Mouse (Mus musculus) hindbrain, embryonic 15.5 days (tissue): ENCODE measurements at regions not wholly inside any gene's neighbourhood (a gene's known extent, or its start where the extent isn't known, plus 50 kb on each side); places are given as distances from the start of the nearest gene placed in this dataset.
A peak's percentile ranks its signal among the peaks of the same experiment; 100 is the strongest.
"Not testable (repeated sequence)": the region's sequence is repeated elsewhere in the genome, so short reads cannot be mapped to it uniquely, and the experiment has no call there.

Experiments used
- ATAC-seq: fragments of 200-750 bp; cut with Nextera tagmentation; 2 replicates; pipeline ENCODE4 v1.8.0; 2017; ENCODE audit warnings: low read depth, moderate number of reproducible peaks, moderate TSS enrichment; ENCODE audit not compliant: low FRiP score
- H3K27ac ChIP-seq: fragments of 300-500 bp; sonication (generic); replicated peaks from 2 replicates; pipeline ENCODE4 v1.5.1; 2015; ENCODE audit warnings: mild to moderate bottlenecking, inconsistent platforms
- H3K27me3 ChIP-seq: fragments of 300-500 bp; sonication (generic); 2 replicates; pipeline ENCODE4 v1.6.1; 2015; ENCODE audit warnings: control low read depth, inconsistent platforms
- H3K36me3 ChIP-seq: fragments of 300-500 bp; sonication (generic); 2 replicates; pipeline ENCODE4 v1.6.1; 2015; ENCODE audit warnings: control low read depth, inconsistent platforms
- H3K4me1 ChIP-seq: fragments of 300-500 bp; sonication (generic); replicated peaks from 2 replicates; pipeline ENCODE4 v1.6.1; 2015; ENCODE audit warnings: control low read depth, inconsistent platforms
- H3K4me2 ChIP-seq: fragments of 300-500 bp; sonication (generic); 2 replicates; pipeline ENCODE4 v1.6.1; 2015; ENCODE audit warnings: moderate library complexity, mild to moderate bottlenecking, inconsistent platforms
- H3K4me3 ChIP-seq: fragments of 300-500 bp; sonication (generic); 2 replicates; pipeline ENCODE4 v1.5.1; 2015; ENCODE audit warnings: mild to moderate bottlenecking, inconsistent platforms
- H3K9ac ChIP-seq: fragments of 300-500 bp; sonication (generic); 2 replicates; pipeline ENCODE4 v1.6.1; 2015; ENCODE audit warnings: inconsistent platforms
- H3K9me3 ChIP-seq: fragments of 300-500 bp; sonication (generic); 2 replicates; pipeline ENCODE4 v1.6.1; 2016; ENCODE audit warnings: control low read depth, inconsistent platforms
- WGBS: fragments of 180-500 bp; shearing (Covaris S2); methylation state at CpG from one replicate; pipeline ENCODE4 v1.1.7; 2015; 5-methylcytosine and 5-hydroxymethylcytosine counted together

DNA sequence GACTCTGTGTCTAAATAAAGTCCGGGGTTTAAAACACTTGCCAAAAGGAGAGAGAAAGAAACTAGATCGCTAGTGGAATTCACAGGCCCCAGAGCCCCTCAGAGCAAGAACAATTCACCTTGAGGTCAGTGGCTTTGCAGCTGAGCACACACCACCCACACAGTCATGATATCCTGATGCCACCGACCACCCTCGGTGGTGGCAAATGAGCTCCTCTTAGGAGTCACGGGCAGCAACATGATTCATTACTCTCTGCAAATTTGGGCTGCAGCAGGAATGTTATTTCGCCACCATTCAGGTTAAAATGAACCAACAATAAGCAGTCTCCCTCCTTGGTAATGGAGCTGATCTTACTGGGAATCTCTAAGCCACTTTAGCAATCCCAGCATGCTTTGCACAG, 213.9 kb downstream of the Ankrd50 start:
- H3K4me3 ChIP-seq: no peak overlapping the region
- H3K27ac ChIP-seq: no peak overlapping the region
- H3K4me1 ChIP-seq: no peaks in the 10 kb centered on the region

DNA sequence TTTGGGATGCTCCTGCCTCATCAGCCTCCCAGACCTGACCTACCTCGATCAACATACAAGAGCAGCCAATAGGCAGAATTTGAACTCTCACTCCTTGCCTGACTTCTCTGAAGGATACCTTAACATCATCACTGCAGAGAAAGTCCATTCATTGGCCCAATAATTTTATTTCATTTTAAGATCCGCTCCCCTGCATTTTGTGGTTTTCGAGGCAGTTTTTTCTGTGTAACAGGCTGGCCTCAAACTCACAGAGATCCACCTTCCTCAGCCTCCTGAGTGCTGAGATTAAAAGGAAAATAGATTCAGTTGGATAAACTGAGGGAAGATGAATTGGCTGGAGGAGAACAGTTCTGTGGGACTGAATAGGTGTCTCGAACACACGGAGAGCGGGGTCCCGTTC, 216.4 kb downstream of the Ankrd50 start:
- H3K36me3 ChIP-seq: no peaks in the 10 kb centered on the region
- 95% methylated on average over 7 of the region's 7 CpGs for whole genome bisulfite sequencing
- no peak overlapping the region for H3K4me2 ChIP-seq
- no peaks in the 10 kb centered on the region for H3K9me3 ChIP-seq
- no peak overlapping the region for H3K4me3 ChIP-seq
- peaks cover 10% of the 10 kb centered on the region for H3K4me1 ChIP-seq
- 0 out of 2 replicates have a peak, but pooled peaks cover 2% of the 10 kb centered on the region for H3K27me3 ChIP-seq
- H3K27ac ChIP-seq: no peak overlapping the region
- H3K9ac ChIP-seq: no peak overlapping the region
- no peak for ATAC-seq

More for the DNA sequence above, 213.9 kb downstream of the Ankrd50 start:
- Histone ChIP-seq H3K36me3 (no peaks in the 10 kb centered on the region), H3K27me3 (0 out of 2 replicates have a peak, but pooled peaks cover 2% of the 10 kb centered on the region), H3K4me2 (no peak overlapping the region), H3K9me3 (no peaks in the 10 kb centered on the region), H3K9ac (no peak overlapping the region)
- 72% methylated on average over 6 of the region's 6 CpGs for WGBS
- ATAC-seq: no peak

DNA sequence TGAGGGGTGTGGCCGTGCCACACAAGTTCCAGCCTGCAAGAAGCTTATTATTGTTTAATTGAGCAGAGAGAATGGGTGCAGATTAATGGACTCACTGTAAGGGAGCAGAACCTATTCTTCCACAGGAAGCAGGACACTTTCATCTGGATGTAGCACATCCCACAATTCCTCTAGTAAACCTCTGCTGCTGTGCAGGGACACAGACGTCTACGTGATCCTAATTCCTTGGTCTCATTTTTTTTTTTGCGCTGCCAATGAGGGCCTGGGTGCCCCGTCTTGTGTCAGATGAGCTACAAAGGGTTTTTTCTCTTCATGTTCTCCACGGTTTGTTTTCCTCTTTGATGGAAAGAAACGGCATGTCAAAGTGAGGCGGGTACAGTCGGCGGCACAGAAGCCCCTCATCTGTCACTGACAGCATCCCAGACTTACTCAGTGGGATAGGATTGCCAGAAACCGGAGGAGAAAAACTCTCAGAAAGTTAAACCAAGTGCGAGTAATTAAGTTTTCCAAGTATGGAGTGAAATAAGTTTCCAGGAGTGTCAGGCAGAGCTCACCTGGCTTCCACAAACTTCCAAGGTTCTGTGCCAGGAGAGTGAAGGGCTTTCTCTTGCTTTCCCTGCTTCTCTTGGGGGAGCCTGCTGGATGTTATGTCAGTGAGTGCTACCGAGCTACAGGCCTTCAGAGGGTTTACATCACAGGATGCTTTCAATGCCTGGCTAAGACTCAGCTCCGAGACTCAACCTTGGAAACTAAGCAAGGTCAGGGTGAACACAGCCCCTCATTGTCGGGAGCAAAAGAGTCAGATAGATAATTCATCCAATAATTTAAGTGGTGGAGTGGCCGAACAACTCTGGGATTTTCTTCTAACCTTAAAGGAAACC, 221.1 kb downstream of the Ankrd50 start:
- Histone ChIP-seq H3K9ac (no peak overlapping the region), H3K4me2 (0 out of 2 replicates have a peak overlapping the region, but pooled peaks have one; percentile 13), H3K27me3 (no peaks in the 10 kb centered on the region), H3K4me1 (peaks cover 31% of the 10 kb centered on the region), H3K36me3 (no peaks in the 10 kb centered on the region), H3K4me3 (no peak overlapping the region), H3K27ac (no peak overlapping the region), H3K9me3 (no peaks in the 10 kb centered on the region)
- 0 out of 2 replicates have a peak, but pooled peaks have one; percentile 31 for ATAC-seq
- 22% methylated on average over 16 of the region's 16 CpGs for WGBS

DNA sequence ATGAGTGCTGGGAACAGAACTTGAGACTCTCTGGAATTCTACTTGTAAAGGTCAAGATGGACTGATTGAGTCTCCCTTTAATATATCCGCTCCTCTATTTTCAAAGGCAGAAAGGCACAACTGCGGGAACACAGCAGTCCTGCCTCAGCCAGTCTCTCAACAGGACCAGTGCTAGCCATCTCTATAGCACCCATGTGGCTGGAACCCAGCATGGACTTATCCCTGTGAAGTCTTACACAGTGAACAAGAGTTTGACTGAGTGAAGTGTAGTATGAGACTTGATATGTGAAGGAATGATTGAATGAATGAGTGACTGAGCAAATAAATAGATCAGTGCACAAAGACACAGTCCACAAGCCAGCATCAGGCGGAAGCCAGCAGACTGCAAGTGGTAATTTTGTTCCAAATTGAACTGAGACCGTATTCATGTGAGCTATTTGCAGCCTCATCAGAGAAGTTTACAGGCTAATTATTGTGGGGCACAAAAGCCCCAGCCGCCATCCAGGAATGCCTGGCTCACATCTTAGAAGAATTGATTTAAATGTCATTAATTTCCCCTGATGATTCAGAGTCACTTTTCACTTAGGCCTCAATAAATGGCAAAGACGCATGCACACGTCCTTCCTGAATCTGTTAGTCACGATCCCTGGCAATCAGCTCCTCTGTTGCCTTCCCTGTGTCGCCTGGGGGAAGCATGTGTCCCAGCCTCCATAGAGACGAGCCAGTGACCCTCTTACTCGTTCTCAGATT, 223.1 kb downstream of the Ankrd50 start:
- H3K36me3 ChIP-seq: no peaks in the 10 kb centered on the region
- no peak overlapping the region for H3K4me2 ChIP-seq
- H3K4me1 ChIP-seq: peaks cover 37% of the 10 kb centered on the region
- H3K27me3 ChIP-seq: no peaks in the 10 kb centered on the region
- no peak overlapping the region for H3K4me3 ChIP-seq
- ATAC-seq: peak; percentile 70; the same call in 1 of the 2 replicates
- WGBS: 31% methylated on average over 11 of the region's 11 CpGs
- no peaks in the 10 kb centered on the region for H3K9me3 ChIP-seq
- H3K9ac ChIP-seq: no peak overlapping the region
- peak overlapping the region; percentile 25; the same call in 1 of the 2 replicates for H3K27ac ChIP-seq

DNA sequence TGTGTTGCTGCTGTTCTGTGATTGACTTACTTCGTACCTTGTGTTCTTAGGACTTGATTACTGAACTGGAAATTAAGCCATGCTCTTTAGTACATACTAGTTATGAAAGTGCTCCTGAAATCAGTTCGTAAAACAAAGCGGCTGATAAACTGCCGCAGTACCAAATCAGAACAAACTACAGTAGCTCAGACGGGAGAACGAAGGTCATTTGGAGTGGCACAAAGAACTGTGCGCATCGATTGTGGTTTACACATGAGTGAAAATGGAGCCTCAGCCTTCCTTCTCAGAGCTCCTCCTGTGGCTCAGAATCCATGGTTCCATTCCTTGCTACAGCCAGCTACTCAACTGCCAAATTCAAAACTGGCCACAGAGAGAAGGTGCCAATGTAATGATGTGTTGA, 225.4 kb downstream of the Ankrd50 start:
- not testable (repeated sequence) for ATAC-seq, H3K9ac ChIP-seq, H3K9me3 ChIP-seq

DNA sequence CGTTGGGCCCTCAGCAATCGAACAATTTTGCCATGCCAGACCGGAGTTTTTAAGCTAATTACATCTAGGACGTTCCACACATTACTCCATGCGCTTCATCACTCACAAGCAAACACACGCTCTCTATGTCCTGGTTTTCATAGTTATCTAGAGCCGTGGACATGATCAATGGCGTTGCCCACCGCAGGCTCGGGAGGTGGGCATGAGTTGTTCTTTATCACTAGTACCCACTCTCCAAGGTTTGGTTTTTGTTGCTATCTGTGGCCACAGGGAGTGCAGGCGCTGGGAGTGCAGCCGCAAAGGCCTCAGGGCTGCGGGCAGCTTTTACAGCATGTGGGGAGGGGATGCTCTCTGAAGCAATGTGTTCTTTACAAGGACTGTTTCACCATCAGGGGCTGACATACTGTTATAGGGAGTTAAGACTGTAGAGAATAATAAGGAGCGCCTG, 226.8 kb downstream of the Ankrd50 start:
- Histone ChIP-seq H3K36me3 (no peaks in the 10 kb centered on the region), H3K9me3 (no peaks in the 10 kb centered on the region), H3K27me3 (no peaks in the 10 kb centered on the region), H3K4me1 (peaks cover 23% of the 10 kb centered on the region), H3K4me3 (no peak overlapping the region), H3K27ac (no peak overlapping the region), H3K9ac (no peak overlapping the region), H3K4me2 (no peak overlapping the region)
- ATAC-seq: no peak
- WGBS: 64% methylated on average over 14 of the region's 14 CpGs

More for the DNA sequence above, 225.4 kb downstream of the Ankrd50 start:
- peaks cover 36% of the 10 kb centered on the region for H3K4me1 ChIP-seq
- not testable (repeated sequence) for H3K27ac ChIP-seq, H3K27me3 ChIP-seq, H3K4me2 ChIP-seq, H3K36me3 ChIP-seq, H3K4me3 ChIP-seq
- WGBS: 90% methylated on average over 8 of the region's 8 CpGs

DNA sequence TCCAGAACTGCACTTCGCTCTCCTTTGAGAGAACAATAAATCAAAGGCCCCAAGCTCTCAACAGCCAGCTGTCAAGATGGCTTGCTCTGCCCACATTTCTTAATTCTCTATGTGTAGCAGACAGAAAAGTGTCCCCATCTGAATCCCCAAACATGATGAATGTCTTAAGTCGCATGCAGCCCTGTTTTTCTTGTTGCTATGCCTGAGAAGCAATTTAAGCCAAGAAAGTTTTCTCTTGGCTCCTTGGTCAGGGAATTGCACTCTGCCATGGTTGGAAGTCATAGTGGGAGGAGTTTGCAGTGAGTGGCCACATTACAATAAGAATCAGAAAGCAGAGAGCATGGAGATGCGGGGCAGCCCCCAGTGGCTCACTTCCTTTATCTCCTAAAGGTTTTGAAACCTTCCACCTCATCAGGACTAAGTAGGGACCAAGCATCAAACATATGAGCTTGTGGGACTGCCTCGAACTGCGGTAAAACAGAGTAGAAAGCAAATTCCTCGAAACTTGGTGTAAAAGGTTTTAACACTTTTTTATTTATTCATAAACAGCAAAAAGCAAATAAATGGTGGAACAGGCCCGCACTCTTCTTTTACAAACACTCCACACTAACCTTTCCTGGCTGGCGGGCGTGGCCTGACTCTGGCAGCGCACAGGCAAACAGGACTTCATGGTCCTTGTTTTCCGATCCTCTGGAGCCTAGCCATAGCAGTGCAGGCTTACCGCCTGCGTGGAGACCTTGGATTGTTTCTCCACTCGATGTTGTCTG, 227.4 kb downstream of the Ankrd50 start:
- ATAC-seq: no peak
- 63% methylated on average over 14 of the region's 14 CpGs for WGBS
- H3K4me2 ChIP-seq: no peak overlapping the region

DNA sequence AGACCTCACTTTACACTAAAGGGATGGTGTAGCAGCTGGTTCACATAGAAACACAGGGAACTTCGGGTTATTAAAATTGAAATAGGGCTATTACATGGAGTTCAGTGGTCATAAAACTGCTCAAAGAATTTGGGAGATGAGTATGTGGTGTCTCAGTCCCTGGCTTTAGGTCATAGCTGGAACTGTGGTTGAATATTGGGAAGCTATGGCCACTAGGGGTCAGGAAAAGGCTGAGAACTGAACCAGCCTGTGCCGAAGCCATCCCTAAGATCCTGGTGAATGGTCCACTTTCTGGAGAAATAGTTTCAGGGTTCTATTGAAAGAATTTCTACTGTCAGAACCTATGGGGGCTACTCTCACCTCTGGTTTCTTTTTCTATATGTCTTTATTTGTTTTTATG, 229.0 kb downstream of the Ankrd50 start:
- no peak overlapping the region for H3K4me3 ChIP-seq
- peaks cover 6% of the 10 kb centered on the region; the same call in 1 of the 2 replicates for H3K4me1 ChIP-seq
- no peak overlapping the region for H3K9ac ChIP-seq
- ATAC-seq: peak; percentile 55; the same call in 1 of the 2 replicates
- H3K36me3 ChIP-seq: no peaks in the 10 kb centered on the region
- no peaks in the 10 kb centered on the region for H3K9me3 ChIP-seq
- H3K27ac ChIP-seq: no peak overlapping the region
- 8% methylated on average over 2 of the region's 2 CpGs for WGBS
- no peaks in the 10 kb centered on the region for H3K27me3 ChIP-seq
- H3K4me2 ChIP-seq: no peak overlapping the region

More for the DNA sequence above, 227.4 kb downstream of the Ankrd50 start:
- Histone ChIP-seq H3K4me3 (no peak overlapping the region), H3K27ac (no peak overlapping the region), H3K9ac (no peak overlapping the region), H3K27me3 (no peaks in the 10 kb centered on the region), H3K36me3 (no peaks in the 10 kb centered on the region), H3K4me1 (peaks cover 17% of the 10 kb centered on the region), H3K9me3 (no peaks in the 10 kb centered on the region)

DNA sequence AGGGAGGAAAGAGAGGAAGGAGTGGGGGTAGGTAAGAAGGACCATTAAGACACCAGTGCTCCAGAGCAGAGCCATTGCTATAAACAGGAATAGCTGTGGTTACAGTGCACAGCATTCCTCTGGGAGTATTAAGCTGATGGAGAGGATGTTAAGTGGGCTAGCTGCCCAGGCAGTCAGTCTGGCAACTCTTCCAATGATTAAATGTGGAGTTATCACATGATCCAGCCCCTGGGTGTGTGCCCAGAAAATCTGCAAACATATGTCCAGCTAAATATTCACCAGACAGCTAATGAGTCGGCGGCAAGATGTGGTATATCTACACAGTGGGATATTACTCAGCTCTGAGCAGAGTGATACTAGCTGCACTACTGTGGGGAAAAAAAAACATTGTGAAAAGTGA, 229.7 kb downstream of the Ankrd50 start:
- Histone ChIP-seq H3K4me2 (no peak overlapping the region), H3K9ac (no peak overlapping the region), H3K4me3 (no peak overlapping the region), H3K4me1 (peaks cover 6% of the 10 kb centered on the region; the same call in 1 of the 2 replicates), H3K36me3 (no peaks in the 10 kb centered on the region), H3K9me3 (no peaks in the 10 kb centered on the region), H3K27ac (no peak overlapping the region), H3K27me3 (no peaks in the 10 kb centered on the region)
- ATAC-seq: peak; percentile 74; the same call in 1 of the 2 replicates
- 51% methylated on average over 2 of the region's 2 CpGs for WGBS

DNA sequence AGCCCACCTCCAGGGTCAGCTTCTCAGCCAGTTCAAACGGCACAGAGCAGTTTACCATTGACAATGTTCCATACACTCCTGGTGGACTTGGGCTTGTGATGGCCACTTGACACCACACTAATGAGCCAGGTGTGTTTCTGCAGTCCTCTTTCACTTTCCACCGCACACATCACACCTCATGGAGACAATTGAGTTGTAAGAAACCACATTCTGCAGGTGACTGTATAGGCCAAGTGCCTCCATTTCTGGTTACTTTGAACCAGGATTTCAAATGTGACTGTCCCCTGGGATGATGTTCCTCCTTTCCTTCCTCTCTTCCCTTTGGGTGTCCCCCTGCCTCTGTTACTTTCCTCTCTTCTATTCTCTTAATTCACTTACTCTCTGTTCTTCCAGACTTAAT, 233.1 kb downstream of the Ankrd50 start:
- H3K9ac ChIP-seq: no peak overlapping the region
- no peaks in the 10 kb centered on the region for H3K9me3 ChIP-seq
- no peak overlapping the region for H3K4me3 ChIP-seq
- 89% methylated on average over 2 of the region's 2 CpGs for WGBS
- no peaks in the 10 kb centered on the region; the same call in 1 of the 2 replicates for H3K4me1 ChIP-seq
- no peak overlapping the region for H3K27ac ChIP-seq
- H3K4me2 ChIP-seq: no peak overlapping the region
- ATAC-seq: no peak
- H3K27me3 ChIP-seq: no peaks in the 10 kb centered on the region
- H3K36me3 ChIP-seq: no peaks in the 10 kb centered on the region

DNA sequence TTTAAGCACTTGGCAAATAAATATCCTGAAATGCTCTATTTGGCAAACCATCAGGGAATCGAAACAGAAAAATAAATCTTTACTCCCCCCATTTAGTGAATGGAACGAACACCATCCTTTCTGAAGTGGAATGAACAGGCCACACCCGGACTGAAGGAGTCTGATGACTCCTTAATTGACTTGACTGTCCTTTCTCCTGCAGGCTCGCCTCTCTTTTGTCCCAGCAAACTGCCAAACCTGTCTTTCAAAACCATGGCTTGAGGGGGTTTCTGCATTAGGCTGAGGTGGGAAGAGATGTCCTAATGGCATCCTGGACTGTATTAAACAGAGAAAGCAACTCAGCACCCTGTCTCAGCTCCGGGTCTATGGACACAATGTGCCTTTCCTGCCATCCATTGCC, 234.1 kb downstream of the Ankrd50 start:
- H3K4me1 ChIP-seq: no peaks in the 10 kb centered on the region
- ATAC-seq: no peak
- H3K36me3 ChIP-seq: no peaks in the 10 kb centered on the region
- no peaks in the 10 kb centered on the region for H3K27me3 ChIP-seq
- H3K4me2 ChIP-seq: no peak overlapping the region
- no peak overlapping the region for H3K27ac ChIP-seq
- no peak overlapping the region for H3K4me3 ChIP-seq
- H3K9me3 ChIP-seq: no peaks in the 10 kb centered on the region
- no peak overlapping the region for H3K9ac ChIP-seq
- 81% methylated on average over 5 of the region's 5 CpGs for WGBS
